Mouse (Mus musculus) thymus, postnatal 36 days (tissue): ENCODE measurements around the gene Lpar5.
"Not testable (repeated sequence)": the region's sequence is repeated elsewhere in the genome, so short reads cannot be mapped to it uniquely, and the experiment has no call there.

Experiments used
- DNase-seq, 2 experiments: peaks; one replicate each; pipeline ENCODE4 v3.0.0; 2022; ENCODE audit warnings: mixed read lengths in 2 of 2

Lpar5 gene

DNA sequence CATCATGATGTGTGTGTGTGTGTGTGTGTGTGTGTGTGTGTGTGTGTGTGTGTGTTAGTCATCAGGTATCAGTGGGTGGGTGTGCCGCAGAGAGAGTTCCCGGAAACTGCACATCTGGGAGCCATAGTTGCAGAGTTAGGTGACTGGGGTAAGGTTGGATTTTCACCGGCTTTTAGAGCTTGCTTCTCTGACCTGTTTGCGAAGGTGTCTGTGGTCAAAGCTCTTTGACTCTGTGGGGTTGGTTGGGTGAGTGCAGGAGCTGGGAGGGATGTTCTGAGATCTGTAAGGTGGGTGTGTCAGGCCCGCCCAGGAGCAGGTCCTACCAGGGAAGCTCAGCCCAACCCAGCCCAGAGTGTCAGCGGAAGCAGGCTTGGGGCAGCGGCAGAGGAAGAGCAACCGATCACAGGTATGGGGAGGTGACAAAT lies at the start of gene Lpar5:
TSS of gene Lpar5 (plus strand) at position 350 of the 425 bp plus-strand sequence.
- no peak for DNase-seq

DNA sequence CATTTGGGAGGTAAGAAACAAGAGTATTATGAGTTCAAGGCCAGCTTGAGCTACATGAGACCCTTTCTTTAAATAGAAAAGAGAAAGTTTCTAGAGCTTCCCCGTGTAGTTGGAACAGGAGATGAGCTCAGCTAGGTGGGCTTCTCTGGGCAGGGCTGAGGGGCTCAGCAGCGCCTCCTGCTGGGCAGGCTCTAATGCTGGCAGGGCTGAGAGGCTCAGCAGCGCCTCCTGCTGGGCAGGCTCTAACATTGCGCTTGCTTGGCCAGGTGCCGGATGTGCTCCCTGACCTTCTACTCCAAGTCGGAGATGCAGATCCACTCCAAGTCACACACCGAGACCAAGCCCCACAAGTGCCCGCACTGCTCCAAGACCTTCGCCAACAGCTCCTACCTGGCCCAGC lies 37.2 kb upstream of the Lpar5 start:
- peak; percentile 60 to 64 for DNase-seq

DNA sequence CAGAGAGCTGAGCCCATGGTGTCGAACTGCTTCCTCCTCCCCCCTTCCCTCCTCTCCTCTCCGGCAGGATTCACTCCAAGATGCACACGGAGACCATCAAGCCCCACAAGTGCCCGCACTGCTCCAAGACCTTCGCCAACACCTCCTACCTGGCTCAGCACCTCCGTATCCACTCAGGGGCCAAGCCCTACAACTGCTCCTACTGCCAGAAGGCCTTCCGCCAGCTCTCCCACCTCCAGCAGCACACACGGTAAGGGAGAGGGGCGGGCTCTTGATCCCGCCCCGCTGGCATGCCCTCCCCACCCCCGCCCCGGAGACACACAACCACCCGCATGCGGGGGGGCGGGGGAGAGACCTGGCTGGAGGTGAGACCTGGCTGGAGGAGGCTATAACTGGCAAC lies 36.1 kb upstream of the Lpar5 start:
- DNase-seq: no peak

DNA sequence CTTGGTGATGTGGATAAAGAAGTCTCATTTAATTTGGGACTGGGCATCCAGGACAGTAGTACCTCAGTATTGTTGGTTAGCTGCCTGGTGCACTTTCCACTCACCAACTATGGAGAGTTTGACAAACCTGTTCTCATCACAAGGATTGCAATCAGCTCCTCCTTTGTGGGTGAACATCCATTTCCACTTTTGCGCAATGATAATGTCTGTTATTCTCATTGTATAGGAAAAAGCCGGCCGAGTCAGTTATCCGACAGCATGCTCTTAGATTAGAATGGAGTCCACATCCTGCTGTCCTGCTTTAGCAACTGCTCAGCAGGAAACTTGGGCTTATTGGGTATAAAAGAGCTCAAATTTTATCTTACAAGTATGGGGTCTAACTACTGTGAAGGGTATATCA lies 29.1 kb upstream of the Lpar5 start:
- DNase-seq: no peak

DNA sequence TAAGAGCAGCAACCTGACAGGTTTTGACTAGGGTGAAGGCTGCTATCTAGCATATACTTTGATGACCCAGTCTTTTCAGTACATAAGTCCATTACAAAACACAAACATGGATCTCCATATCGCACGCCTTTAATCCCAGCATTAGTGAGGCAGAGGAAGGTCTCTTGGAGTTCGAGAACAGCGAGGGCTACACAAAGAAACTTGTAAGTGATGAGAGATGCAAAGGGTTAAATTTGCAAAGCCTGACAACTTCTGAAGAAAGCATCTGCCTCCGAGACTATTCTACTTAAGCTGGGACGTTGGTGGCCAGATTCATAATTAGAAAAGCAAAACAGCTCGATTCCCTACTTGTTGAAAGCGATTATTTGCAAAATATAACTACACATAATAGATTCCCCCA lies 28.6 kb upstream of the Lpar5 start:
- peak in 1 of 2 experiments; percentile 18 for DNase-seq

DNA sequence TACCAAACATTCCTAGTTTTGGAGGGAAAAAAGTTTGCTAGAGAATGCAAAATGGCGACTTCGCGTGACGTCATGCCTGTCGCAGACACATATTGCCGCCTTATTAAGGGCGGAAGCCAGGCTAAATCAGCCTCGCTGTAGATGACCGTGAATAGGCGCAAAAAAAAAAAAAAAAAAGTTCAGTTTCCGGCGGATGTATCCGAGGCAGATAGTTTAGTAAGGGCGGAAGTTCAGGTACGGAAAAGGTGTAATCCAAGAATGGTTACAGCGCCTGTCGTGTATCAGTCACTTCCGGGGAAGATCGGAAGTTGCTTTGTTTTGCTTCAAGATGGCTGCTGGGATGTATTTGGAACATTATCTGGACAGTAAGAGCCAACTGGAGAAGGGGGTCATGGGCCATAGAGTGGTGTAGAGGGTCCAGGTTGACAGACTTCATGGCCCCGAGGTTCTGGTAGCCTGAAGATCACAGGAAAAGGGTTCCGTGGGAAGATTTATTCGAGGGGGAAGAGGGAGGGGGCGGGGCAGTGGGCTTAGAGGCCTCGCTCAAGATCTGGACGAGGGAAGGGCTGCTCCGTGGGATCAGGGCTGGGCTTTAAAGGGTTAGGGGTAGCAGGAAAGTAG lies 28.1 kb upstream of the Lpar5 start, which contains the start of gene Ing4:
TSS of gene Ing4 (plus strand) at position 228 of the 621 bp plus-strand sequence.
- DNase-seq: peak; percentile 81 to 88

- DNase-seq: no peak
Observed at GRCm38 (mm10) chr6:125040221-125040620, 27.5 kb upstream of the Lpar5 start.

- DNase-seq: no peak
Observed at GRCm38 (mm10) chr6:125041047-125041446, 26.7 kb upstream of the Lpar5 start.

DNA sequence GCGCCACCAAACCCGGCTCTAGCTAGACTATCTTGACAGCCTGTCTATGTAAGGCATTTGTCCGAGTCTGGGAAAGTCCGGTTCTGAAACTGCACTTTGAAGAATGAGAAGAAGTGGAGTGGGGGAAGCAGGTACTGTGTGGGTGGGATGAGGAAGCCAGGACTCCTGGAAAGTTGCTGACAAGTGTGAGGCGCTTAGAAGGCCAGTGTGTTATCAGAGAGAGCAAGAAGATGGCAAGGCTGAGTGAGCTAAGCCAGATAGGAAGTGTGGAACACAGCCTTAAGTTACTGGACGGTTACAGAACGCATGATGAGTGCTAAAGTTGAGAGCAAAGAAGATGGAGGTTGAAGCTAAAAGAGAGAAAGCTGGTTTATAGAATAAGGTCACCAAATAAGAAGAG lies 25.6 kb upstream of the Lpar5 start:
- no peak for DNase-seq

GRCm38 (mm10) chr6:125046691-125047090 lies 21.0 kb upstream of the Lpar5 start:
- DNase-seq: peak; percentile 65 to 73

GRCm38 (mm10) chr6:125049678-125050077 lies 18.0 kb upstream of the Lpar5 start, which contains the start of gene Acrbp:
Acrbp (plus strand) TSS chr6:125049689.
- DNase-seq: no peak

DNA sequence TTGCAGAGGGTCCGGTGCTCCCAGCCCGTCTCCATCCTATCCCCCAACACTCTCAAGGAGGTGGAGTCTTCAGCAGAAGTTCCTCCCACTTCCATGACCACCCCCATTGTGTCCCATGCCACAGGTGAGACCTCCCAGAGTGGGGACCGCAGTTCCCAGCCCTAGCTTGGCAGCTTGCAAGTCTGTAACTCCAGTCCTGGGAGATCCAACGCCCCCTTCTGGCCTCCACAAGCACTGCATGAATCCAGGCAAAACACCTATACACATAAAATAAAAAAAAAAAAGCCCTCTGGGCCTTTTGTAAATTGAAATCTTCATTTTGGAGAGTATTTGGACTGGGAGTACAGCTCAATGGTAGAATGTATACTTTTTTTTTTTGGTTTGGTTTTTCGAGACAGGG lies 16.5 kb upstream of the Lpar5 start:
- DNase-seq: peak in 1 of 2 experiments; percentile 36

GRCm38 (mm10) chr6:125061493-125061892 lies 6.2 kb upstream of the Lpar5 start:
- no peak for DNase-seq

DNA sequence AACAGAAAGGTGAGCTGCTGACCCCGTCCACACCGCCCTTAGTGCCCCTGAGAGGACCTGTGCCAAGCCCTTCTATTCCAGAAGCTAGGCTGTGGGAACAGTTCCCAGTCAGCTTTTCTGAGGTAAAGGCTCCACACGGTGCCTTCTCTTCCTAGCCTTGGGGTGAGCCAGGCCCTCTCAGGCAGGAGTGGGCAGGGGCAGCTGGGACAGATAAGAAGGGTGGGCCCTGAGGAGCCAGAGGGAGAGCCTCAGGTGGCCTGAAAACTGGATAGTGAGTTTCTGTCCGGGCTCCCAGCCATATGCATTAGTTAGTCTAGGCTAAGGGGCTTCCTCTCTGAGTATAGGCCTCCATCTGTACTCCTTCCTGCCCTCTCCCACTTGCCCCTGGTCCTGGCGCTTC lies 5.2 kb upstream of the Lpar5 start:
- DNase-seq: no peak

GRCm38 (mm10) chr6:125063906-125064305 lies 3.8 kb upstream of the Lpar5 start:
- DNase-seq: no peak

DNA sequence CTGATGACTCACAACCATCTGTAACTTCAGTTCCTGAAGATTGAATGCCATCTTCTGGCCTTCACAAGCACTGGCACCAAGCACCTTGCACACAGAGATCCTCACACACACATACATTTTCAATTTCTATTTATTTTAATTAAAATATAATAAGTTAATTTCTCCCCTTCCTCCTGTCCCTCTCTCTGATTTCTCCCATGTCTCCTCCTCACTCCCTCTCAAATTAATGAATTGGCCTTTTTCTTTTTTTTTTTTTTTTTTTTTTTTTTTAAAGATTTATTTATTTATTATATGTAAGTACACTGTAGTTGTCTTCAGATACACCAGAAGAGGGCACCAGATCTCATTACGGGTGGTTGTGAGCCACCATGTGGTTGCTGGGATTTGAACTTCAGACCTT lies 2.5 kb upstream of the Lpar5 start:
- DNase-seq: not testable (repeated sequence)

- peak; percentile 66 to 74 for DNase-seq
Observed at GRCm38 (mm10) chr6:125071170-125071895, 3.6 kb downstream of the Lpar5 start.

GRCm38 (mm10) chr6:125071896-125072279 lies 4.2 kb downstream of the Lpar5 start:
- peak; percentile 64 to 70 for DNase-seq

GRCm38 (mm10) chr6:125073825-125074224 lies 6.1 kb downstream of the Lpar5 start:
- DNase-seq: peak; percentile 32 to 36

DNA sequence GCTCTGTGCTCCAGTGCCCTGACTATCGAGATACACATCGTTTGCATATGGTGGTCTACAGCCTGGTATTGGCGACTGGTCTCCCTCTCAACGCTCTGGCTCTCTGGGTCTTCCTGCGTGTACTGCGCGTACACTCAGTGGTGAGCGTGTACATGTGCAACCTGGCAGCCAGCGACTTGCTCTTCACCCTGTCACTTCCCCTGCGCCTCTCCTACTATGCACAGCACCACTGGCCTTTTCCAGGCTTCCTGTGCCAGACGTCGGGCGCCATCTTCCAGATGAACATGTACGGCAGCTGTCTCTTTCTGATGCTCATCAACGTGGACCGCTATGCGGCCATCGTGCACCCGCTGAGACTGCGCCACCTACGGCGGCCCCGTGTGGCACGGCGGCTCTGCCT lies 13.7 kb downstream of the Lpar5 start:
- DNase-seq: no peak

DNA sequence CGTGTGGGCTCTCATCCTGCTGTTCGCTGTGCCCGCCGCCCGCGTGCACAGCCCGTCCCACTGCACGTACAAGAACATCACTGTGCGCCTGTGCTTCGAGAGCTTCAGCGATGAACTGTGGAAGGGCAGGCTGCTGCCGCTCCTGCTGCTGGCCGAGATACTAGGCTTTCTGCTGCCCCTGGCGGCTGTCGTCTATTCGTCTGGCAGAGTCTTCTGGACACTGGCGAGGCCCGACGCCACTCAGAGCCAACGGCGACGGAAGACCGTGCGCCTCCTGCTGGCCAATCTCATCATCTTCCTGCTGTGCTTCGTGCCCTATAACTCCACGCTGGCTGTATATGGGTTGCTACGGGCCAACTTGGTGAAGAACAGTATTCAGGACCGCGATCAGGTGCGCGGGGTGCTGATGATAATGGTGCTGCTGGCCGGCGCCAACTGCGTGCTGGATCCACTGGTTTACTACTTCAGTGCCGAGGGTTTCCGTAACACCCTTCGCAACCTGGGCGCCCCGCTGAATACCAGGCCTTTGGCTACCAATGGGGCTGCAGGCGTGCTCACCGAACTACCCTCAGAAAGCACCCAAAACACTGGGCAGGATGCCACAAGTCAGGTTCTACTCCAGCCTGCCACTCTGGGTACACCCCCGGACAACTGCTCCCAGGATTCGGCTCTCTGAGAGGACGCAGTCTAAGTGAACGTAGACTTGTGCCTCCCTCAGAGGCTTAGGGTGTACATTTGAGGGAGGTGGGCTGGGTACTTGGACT lies 14.3 kb downstream of the Lpar5 start:
- no peak for DNase-seq

DNA sequence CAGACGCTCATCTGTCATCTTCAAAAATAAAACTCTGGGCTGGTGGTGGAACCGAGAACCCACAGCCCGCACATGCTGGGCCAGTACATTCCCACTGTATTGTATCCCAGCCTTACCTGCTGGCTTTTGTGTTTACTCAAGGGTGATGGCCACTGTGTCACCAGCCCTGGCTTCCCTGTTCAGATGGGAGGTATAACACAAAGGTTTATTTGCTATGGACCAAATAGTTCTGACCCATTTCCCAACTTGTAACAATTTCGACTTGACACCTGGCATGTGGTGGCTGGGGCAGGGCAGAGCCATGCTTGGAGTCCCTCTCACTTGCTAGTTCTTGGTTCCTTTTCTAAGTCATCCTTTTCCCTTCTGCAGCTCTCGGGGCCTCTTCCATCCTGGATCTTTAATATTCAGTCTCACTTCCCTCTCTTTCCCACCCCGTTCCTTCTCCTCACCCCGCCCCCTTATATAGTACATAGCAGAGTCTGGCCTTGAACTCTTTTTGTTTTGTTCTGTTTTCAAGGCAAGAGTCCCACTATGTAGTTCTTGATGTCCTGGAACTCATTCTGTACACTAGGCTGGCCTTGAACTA lies 15.2 kb downstream of the Lpar5 start:
- no peak for DNase-seq

DNA sequence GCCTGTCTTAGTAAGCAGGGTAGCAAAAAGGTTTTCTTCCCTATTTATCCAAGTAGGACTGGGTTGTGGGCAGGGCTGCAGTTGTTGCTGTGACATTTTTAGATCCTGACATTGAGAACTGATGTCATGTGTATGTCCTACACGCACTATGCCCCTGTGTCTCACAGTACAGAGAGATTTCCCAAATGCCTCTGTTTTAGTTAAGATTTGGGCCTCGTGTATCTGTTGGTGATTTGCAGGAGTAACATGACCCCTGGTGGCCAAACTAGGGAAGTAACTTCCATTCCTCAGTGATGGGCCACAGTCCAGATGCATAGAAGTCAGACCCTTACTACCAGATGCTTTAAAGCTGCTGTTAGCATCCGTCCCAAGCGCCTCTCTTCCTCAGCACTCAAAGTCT lies 16.7 kb downstream of the Lpar5 start:
- DNase-seq: peak; percentile 59
